Mouse (Mus musculus): ENCODE measurements at regions not wholly inside any gene's neighbourhood (a gene's known extent, or its start where the extent isn't known, plus 50 kb on each side); places are given as distances from the start of the nearest gene placed in this dataset.

GRCm38 (mm10) chr3:66446274-66447159, 149.9 kb upstream of the Veph1 start:
- no peak for DNase-seq (ENCODE audit: low spot score in 2 of 2)

- no peak for DNase-seq (ENCODE audit: low spot score in 2 of 2)
Observed at GRCm38 (mm10) chr3:66433216-66433615, 136.6 kb upstream of the Veph1 start.

- no peak for DNase-seq (ENCODE audit: low spot score in 2 of 2)
Observed at GRCm38 (mm10) chr3:66430187-66430586, 133.6 kb upstream of the Veph1 start.

GRCm38 (mm10) chr3:66422445-66423037, 125.9 kb upstream of the Veph1 start:
- DNase-seq (ENCODE audit: low spot score in 2 of 2), result no peak

- peak in 1 of 2 experiments; percentile 14 for DNase-seq (ENCODE audit: low spot score in 2 of 2)
Observed at GRCm38 (mm10) chr3:66410706-66411277, 114.2 kb upstream of the Veph1 start.

GRCm38 (mm10) chr3:66408791-66409190, 112.2 kb upstream of the Veph1 start:
- DNase-seq (ENCODE audit: low spot score in 2 of 2), result no peak

- DNase-seq (ENCODE audit: low spot score in 2 of 2), result no peak
Observed at GRCm38 (mm10) chr3:66405645-66406044, 109.0 kb upstream of the Veph1 start.

- DNase-seq (ENCODE audit: low spot score in 2 of 2), result no peak
Observed at GRCm38 (mm10) chr3:66403707-66404106, 107.1 kb upstream of the Veph1 start.

GRCm38 (mm10) chr3:66400791-66401568, 104.3 kb upstream of the Veph1 start:
- DNase-seq (ENCODE audit: low spot score in 2 of 2), result no peak

- DNase-seq (ENCODE audit: low spot score in 2 of 2), result no peak
Observed at GRCm38 (mm10) chr3:66398214-66399150, 101.8 kb upstream of the Veph1 start.

GRCm38 (mm10) chr3:66375088-66375910, 78.7 kb upstream of the Veph1 start:
- no peak for DNase-seq (ENCODE audit: low spot score in 2 of 2)

GRCm38 (mm10) chr3:66374603-66375002, 78.0 kb upstream of the Veph1 start:
- DNase-seq (ENCODE audit: low spot score in 2 of 2), result no peak

- no peak for DNase-seq (ENCODE audit: low spot score in 2 of 2)
Observed at GRCm38 (mm10) chr3:66373807-66374575, 77.4 kb upstream of the Veph1 start.
